Mouse (Mus musculus): ENCODE results near the gene Lrrc17.
A peak's percentile ranks its signal among the peaks of the same experiment; 100 is the strongest.
"Not testable (repeated sequence)": the region's sequence is repeated elsewhere in the genome, so short reads cannot be mapped to it uniquely, and the experiment has no call there.

Gene Lrrc17

DNA sequence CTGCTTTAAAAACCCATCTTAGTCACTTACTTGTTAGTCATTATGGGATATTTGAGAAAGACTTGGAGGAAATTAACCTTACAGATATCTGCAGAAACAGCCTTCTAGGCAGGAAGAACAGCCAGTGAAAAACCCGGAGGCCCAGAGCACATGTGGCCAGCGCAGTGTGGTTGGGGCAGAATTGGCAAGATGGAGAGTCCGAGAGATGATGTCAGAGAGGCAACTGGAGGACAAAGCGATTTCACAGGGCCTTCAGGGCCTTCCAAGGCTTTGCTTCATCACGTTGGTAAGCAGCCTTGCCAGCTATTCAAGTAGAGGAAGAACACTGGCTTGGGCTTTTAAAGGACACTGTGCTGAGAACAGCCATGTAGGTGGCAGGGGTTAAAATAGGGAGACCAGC lies 10.4 kb upstream of the Lrrc17 start:
- no peak for DNase-seq (ENCODE audit: low read depth, low spot score)

DNA sequence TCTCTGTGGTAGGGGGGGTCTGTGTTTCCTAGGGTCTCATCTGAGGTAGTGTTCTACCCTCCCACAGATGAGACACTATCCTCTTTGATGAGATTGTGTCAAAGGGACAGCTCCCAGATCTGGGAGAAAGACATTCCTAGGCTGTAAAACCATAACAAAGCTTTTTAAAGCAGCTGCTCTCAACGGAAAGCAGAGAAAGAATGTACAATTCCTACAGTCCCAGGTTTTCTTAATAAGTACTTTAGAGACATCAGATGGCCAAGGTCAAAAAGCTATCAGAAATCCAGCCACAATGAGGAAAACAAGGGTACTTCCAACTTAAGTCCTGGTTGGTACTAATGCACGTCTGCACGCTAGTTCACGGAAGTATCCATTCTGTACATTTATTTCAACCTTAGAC lies 1.1 kb upstream of the Lrrc17 start:
- no peak for DNase-seq (ENCODE audit: low read depth, low spot score)

DNA sequence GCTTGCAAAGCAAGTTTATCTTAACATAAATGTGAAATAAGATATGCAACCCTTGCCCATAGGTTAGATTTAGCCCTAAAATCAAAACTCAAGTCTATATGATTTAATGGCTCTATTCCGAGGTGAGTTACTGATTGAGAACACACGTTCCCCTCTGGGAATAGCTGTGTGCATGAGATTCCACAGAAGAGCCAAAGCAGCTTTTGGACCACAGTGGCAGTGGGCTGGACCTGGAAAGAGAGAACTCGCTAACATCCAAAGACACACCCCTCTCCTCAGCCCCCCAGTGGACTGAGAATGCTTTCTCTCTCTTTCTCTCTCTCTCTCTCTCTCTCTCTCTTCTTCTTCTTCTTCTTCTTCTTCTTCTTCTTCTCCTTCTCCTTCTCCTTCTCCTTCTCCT lies 1.5 kb downstream of the Lrrc17 start:
- no peak for DNase-seq (ENCODE audit: low read depth, low spot score)

DNA sequence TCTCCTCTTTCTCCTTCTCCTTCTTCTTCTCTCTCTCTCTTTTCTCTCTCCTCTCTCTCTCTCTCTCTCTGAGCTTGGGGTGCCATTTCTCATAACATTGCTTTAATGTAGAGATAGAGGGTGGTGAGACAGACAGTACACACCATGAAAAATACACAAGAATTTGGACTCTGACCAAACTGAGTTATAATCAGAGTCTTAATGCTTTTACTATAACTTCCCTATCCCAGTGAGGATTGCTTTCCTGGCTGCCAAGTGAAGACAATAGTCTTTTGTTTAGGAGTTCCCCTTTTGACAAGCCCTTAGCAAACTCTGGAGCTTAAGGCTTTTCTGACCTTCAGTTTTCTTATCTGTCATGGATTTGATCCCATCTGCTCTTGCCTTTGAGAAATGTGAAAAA lies 1.9 kb downstream of the Lrrc17 start:
- no peak for DNase-seq (ENCODE audit: low read depth, low spot score)

DNA sequence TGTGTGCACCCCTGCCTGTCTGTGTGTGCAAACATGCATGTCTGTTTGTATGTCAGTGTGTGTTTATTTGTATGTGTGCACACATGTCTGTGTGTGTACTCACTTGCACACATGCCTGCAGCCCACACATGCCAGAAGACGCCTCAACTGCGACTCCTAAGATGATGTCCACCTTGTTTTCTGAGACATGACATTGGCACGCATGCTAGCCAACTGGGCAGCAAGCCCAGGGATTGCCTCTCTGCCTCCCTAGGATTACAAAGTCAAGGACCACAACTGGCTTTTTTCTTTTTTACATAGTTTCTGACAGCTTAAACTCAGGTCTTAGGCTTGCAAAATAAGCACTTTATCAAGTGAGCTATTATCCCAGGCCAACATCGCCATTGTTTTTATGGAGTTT lies 2.4 kb downstream of the Lrrc17 start:
- DNase-seq (ENCODE audit: low read depth, low spot score) = no peak

DNA sequence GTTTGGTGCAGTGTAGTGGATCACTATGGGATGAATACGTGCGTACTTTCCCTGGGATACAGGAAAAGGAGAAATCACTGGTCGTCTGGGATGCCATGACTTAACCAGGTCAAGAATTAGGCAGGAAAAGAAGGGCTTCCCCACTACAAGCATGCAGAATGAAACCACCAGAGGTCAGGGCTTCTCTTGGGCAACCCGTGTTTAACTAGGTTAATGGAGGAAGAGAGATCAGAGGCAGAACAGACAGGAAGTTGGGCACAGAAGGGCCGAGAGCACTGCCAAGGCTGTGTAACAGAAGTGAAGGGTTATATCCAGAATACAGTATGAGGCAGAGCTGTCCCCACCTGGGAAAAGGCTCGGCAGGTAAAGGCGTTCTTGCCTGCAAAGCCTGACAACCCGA lies 3.6 kb downstream of the Lrrc17 start:
- no peak for DNase-seq (ENCODE audit: low read depth, low spot score)

DNA sequence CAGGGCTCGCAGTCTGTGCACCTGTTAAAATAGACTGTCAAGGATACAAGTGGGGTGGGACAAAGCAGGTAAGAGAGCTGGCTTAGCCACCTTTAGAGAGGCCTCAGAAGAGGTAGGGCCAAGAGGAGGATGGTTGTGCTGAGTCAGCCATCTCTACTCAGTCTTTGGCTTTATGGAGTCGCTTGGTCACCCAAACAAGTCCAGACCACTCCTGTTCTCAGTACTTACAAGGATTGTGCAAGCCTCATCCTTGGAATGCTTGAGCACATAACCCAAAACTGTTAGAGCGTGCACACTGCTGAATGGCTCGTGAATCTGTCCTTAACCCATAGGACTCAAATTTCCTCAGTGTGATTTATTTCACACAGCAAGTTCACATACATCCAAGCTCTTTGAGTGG lies 10.3 kb downstream of the Lrrc17 start:
- DNase-seq (ENCODE audit: low read depth, low spot score) = no peak

DNA sequence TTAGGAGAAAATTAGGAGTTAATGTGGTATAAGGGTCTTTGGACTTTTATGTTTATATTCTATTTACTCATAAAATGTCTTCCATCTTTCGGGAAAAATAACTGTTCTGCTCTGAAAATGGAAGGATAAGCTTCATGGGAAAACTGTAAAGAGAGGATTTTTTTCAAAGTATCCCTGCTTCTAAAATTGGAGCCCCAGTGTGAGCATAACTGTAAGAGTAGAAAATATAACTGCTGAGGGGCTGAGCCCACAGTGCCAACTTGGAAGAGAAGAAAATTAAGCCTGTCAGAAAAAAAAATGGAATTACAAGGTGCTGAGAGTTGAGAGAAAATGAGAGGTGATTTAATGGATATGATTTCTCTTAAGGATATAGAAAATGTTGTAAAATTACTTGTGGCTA lies 11.4 kb downstream of the Lrrc17 start:
- DNase-seq (ENCODE audit: low read depth, low spot score) = no peak

DNA sequence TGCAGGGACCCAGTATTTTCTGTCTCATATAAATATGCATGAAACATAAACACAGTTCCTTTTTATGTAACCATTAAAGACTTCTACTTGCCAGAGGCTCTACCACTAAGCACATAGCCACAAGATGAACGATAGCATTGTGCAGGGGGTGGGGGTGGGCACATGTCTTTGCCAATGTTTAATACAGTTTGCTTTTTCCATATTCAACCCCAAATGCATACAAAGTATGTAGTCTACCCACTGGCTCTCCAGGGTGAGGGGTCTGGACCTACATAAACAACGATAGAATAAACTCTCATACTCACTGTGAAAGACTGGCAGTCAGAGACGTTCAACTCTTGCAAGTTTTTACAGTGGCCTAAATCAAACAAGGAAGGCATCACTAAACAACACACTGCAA lies 13.1 kb downstream of the Lrrc17 start:
- DNase-seq (ENCODE audit: low read depth, low spot score) = no peak

DNA sequence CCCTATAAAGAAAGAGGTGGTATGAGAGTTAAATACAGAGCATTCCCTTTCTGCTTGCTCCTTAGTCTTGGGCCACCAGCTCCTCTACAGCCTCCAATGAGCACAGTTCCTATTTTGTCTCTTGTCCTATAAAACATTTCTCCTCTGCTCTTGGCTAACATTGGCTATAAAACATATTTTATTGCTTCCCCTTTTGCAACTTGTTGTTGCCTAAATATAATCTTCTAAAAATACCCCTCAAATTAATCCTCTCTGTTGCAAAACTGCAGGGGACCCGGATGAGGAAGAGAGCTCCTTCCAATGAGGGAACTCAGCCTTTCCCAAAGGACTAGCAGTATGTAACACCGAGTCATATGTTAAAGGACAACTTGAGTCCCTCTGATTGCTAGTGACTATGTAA lies 20.6 kb downstream of the Lrrc17 start:
- no peak for DNase-seq (ENCODE audit: low read depth, low spot score)

DNA sequence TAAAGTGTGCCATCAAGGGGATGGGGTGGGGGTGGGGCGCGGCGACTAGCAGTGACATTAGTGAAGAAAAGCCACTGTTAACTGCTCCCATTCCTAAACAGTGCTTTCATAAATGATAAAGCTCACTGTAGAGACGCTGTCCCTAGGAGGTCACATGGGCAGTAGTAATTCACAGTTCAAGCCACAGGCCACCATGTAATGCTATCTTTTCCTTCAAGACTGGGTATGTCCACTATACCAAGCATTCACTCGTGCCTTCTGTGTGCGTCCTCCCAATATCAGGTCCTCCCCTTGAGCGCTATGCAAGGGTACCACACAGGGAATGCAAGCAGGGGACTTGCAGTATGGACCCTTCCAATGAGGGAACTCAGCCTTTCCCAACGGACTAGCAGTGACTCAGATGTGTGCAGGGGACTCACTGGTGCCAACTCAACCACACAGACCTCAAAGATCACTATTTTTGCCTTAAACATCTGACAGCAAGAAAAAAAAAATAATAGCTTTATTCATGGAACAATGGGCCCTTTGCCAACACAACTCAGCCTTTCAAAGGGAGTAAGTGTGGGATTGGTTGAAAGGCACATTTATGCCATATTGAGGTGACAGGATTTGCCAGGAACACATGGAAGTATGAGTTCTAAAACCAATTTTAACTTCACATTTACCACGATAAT lies 22.2 kb downstream of the Lrrc17 start:
- DNase-seq (ENCODE audit: low read depth, low spot score) = no peak

DNA sequence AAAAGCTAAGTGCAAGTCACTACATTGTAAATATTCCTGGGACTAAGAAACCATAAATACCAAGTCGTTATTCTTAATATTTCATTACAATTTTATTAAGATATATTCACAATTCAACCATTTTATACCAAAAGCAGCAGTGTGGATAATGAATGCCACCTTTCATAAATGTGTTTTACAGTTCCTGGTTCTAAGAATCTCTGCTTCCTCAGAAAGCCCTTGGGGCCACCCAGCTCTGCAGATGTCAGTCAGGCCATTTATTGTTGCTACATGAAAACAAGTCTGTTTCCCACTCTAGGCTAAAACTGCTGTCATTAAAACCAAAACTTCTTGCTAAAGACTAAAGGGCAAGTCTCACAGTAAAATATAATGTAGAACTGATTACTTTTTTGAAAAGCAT lies 24.4 kb downstream of the Lrrc17 start:
- DNase-seq (ENCODE audit: low read depth, low spot score) = no peak

DNA sequence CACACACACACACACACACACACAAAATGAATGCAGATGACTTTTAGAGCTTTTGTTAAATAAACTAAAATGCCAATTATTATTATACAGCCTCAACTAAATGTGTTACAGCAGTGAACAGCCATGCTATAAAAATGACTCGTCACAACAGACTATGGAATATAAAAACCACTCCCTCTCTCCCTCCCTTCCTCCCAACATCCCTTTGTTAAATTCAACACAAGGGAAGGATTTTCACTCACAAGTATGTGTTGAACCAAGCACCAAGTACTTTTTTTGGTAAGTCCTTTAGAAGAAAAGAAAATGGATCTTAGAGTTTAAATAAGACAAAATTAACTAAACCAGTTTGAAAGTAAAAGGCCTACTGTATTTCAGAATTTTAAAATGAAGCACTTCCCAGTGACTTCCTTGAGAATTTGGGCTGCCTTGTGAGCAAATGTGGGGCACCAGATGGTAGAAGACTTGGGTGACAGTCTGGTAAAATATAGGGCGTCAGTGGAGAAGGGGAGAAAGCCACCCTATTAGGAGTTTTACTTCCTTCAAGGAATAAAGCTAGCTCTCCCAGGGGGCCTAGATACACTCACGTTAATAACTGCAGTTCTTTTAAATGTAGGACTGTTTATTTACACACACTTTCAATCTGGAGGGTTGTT lies 29.5 kb downstream of the Lrrc17 start:
- no peak for DNase-seq (ENCODE audit: low read depth, low spot score)

DNA sequence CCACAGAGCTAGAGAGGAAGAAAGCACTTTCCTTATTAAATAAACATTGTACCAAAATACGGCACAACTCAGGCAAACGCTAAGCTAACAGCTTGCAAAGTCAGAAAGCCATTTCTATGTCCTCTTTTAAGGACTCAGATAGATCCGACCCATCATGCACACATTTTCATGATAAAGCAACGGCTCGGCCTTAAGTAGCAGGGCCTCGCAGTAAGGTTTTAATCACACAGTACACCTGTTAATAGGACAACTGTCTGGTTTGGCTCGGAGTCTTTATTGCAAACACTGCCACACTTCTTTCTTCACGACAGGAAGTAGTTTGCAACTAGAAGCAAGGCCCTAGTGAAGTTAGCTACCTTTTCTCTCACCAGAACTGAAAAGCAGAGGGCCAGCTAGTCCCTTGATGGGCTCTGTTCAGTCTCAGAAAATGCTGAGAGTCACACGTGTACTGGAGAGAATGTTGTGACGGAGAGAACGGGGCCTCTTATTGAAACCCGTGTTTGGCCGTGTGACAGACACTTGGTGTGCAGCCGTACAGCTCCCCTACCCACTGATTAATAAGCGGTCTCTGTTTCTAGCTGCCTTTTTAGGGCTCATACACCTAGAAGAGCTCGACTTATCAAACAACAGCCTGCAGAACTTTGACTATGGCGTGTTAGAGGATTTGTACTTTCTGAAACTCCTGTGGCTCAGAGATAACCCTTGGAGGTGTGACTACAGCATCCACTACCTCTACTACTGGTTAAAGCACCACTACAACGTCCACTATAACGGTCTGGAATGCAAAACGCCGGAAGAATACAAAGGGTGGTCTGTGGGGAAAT lies 31.2 kb downstream of the Lrrc17 start:
- no peak for DNase-seq (ENCODE audit: low read depth, low spot score)

DNA sequence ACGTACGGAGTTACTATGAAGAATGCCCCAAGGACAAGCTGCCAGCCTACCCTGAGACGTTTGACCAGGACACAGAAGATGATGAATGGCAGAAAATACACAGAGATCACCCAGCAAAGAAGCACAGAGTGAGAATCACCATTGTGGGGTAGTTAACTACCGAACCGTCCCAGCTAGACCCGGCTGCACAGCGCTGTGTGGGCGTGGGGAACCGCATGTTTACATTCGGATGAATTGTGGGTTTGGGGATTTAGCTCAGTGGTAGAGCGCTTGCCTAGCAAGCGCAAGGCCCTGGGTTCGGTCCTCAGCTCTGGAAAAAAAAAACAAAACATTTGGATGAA lies 31.8 kb downstream of the Lrrc17 start:
- no peak for DNase-seq (ENCODE audit: low read depth, low spot score)

DNA sequence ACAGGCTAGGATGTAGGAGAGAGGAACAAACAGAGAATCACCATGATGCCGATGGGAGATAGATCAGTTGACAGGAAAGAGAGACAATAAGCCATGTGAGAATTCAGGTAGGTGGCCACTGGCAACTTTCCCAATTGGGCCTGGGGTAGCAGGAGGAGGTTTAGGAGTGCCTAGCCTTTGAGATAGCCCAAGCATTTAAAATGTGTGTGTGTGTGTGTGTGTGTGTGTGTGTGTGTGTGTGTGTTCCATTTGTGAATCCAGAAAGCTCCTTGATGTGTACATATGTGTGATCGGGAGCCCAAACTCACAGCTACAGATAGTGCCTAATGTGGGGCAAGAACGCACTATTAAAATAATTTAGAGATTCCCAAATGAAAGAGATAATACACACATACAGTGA lies 34.8 kb downstream of the Lrrc17 start:
- DNase-seq (ENCODE audit: low read depth, low spot score) = no peak

DNA sequence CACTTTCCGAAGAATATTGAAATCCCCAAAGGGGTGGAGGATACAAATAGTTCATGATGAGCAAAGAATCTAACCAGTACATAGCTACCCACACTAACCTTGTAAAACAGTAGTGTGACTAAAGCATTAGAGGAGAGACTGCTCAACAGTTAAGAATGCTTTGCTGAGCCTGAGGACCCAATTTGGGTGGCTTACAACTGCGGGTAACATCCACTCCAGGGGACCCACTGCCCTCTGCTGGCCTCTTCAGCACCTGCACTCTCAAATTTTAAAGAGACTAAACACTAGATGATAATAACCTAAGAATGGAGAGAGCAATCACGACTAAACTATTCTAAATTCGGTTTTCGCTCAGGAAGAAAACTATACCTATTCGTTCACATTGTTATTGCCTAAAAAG lies 43.4 kb downstream of the Lrrc17 start:
- peak; percentile 29 for DNase-seq (ENCODE audit: low read depth, low spot score)

DNA sequence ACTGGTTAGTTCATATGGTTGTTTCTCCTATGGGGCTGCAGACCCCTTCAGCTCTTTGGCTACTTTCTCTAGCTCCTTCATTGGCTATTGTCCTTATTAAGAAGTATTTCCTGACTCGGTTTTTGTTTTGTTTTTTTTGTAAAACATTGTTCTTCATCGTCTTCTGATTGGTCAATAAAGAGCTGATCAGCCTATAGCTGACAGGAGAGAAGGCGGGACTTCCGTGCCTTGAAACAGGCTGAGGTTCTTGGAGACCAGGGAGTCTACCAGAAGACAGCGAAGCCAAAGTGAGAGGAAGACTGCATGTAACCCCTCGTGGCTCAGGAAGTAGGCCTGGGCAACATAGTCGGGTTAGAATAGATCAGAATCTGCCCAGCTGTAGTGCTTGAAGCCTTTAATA lies 44.3 kb downstream of the Lrrc17 start:
- no peak for DNase-seq (ENCODE audit: low read depth, low spot score)

DNA sequence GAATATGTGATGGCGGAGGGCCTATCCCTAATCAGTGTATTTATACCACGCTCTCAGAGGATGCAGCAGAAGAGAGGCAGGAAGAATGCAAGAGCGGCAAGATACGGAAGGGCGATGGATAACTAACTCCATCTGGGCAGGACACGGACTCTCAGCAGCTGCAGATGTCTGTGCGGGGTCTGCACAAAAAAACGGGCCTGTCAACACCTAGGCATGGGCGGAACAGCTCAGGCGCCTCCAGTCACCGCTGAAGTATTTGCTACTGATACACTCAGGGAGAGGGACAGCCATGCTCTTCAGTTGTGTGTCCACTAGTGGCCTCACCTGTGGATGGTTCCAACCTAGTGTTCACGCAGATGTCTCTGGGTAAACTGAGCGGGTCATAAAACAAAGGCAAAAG lies 44.9 kb downstream of the Lrrc17 start:
- DNase-seq (ENCODE audit: low read depth, low spot score) = no peak

DNA sequence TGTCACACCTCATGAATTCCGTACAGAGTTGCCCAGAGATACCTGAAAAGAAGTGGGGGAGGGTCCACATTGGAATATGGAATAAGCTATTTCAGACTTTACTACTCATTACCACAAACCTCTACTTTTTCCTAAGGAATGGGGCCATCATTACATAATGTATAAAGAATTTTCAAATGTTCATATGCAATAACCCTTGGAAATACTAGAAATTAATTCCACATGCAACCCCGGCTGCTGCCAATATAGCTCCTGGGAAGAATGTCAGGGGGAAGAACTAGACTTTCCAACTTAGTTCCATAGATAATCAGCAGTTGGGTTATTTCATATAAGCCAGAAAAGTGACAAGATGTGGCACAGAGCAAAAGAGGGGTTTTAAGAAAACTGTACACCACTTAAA lies 48.7 kb downstream of the Lrrc17 start:
- no peak for DNase-seq (ENCODE audit: low read depth, low spot score)

DNA sequence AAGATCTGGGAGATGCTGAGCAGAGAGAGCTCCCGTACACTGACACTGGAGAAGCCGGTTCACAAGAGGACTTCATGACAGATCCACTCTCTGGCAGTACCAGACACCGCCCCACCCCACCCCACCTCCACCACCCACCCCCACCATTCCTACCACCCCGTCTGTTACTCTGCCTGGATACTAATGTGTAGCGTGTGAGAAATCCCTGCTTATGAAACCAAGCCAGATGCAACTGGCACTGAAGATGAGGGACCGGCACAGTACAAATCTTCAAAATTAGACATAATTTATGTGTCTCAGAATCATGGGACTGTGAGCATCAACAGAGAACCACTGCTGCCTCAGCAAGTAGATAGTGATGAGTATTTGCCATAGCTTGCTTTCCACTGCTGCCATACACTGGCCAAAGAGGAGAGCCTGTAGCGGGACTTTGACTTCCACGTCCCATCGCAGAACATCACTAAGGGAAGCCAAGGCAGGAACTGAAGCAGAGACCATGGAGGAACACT lies 49.9 kb downstream of the Lrrc17 start:
- DNase-seq (ENCODE audit: low read depth, low spot score) = no peak

DNA sequence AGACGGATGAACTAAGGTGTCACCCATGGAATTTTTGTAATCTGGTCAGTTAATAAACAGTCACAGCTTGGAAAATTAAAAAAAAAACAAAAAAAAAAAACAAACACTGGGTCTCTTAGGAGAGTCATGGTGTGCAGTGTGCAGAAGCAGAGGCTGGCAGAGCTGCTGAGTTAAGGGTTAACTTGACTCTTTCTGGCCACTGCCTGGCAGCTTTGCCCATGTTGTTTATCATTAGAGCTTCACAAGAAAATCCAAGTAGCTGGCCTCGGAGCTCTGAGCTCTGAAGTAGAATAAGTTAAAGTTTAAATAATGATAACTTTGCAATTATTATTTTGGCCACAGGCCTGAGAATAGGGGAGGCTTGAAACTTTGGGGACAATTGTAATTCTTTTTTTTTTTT lies 56.2 kb downstream of the Lrrc17 start:
- DNase-seq (ENCODE audit: low read depth, low spot score) = not testable (repeated sequence)

DNA sequence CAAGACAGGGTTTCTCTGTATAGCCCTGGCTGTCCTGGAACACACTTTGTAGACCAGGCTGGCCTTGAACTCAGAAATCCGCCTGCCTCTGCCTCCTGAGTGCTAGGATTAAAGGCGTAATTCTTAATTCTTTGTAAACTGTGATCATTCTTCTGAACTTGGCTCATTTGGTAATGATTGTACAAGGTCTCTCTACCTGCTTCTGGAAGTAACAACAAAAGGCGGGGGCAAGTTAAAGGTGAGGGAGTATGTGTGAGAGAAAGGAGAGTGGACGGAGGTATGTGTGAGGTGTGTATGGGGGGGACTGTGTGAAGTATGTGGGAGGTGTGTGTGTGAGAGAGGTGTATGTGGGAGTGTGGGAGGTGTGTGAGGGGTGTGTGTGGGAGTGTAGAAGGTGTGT lies 56.6 kb downstream of the Lrrc17 start:
- DNase-seq (ENCODE audit: low read depth, low spot score) = no peak
